Mouse (Mus musculus) heart, postnatal 36 days (tissue): Measurements from ENCODE around the gene Srgap1. TPM values are rescaled to one million over a fixed set of nuclear protein-coding genes. Genes with fewer than 3 reads are reported as not detected.

Experiments
- DNase-seq, 2 experiments: peaks; one replicate each; pipeline ENCODE4 v3.0.0; 2021 to 2022
- intact Hi-C: fragments of 180-260 bp; cut with DNase I; formaldehyde crosslinking; loops from one replicate; pipeline ENCODE4 v1.15.1; 2025
- total RNA-seq, 2 experiments: library from RNA; stranded (reverse); gene quantifications; 2 replicates each; pipeline ENCODE4 v1.2.3; 2021

Srgap1 gene
- total RNA-seq, 2 experiments from 2014 or later = 2.1 to 2.2 TPM

DNA sequence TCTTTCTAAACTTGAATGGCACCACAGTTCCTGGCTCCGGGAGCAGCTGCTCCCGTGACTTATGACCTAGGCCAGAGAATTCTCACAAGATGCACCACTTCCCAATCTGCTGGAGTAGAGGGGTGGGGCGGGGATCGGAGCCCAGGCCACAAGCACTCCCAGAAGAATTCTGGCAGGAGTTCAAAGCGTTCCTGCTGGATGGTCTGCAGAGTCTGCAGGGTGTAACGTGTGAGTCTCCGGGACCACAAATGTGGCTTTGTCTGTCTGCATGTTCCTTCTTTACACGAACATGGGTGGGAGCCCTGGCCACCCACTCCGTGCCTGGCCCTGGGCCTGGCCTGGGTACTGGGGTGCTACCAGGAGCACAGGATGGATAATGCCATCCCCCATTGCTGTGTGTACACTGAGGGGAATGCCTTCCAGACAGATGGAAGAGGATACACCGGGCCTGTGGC lies 28.5 kb downstream of the Srgap1 start:
- intact Hi-C loops = no loop called here
- peak; percentile 18 to 32 for DNase-seq

- intact Hi-C loops = no loop called here
- DNase-seq = no peak
Measured at GRCm38 (mm10) chr10:122017743-122018142, 29.4 kb downstream of the Srgap1 start.

- no peak for DNase-seq
- intact Hi-C loops = no loop called here
Measured at GRCm38 (mm10) chr10:122017063-122017462, 30.1 kb downstream of the Srgap1 start.

GRCm38 (mm10) chr10:122016631-122017030 lies 30.5 kb downstream of the Srgap1 start:
- DNase-seq = no peak
- intact Hi-C loops = no loop called here

- intact Hi-C loops = no loop called here
- no peak for DNase-seq
Measured at GRCm38 (mm10) chr10:122012321-122012720, 34.8 kb downstream of the Srgap1 start.

DNA sequence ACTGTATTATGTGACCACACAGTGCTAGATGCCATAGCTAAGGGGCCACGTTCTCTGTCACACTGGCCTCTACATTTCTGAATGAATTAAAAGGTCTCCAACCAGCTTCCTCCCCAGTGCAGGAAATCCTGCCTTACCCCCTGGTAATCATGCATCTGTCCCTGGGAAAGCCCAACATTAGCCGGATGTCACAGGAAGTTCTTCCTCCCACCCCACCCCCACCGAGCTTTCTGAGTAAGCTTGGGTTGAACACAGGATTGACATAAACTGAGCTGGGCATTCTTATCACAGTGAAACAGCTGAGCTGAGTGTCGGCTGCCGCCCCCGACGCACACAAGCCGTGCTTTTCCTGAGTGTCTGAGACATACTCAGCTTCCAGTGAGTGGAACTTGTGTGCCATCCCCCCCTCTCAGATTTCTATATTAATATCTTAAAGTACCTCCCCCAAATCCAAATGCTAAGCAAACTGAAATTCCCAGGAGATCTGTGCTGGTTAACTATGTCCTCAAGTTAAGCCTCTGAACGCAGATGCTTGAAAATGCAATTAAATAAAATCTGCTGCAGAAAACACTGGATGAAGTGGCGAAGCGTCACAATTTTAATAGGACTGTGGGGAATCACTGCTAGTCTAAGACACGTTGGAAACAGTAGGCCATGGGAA lies 38.3 kb downstream of the Srgap1 start:
- intact Hi-C loops = loop anchor here (2.0 kb wide), 1 partner anchor 38 kb away; the partner anchor contains the start of gene Srgap1
- peak; percentile 19 for DNase-seq

- DNase-seq = no peak
- intact Hi-C loops = loop anchor here (2.0 kb wide), 1 partner anchor 38 kb away; the partner anchor contains the start of gene Srgap1
Measured at GRCm38 (mm10) chr10:122008370-122008730, 38.8 kb downstream of the Srgap1 start.

DNA sequence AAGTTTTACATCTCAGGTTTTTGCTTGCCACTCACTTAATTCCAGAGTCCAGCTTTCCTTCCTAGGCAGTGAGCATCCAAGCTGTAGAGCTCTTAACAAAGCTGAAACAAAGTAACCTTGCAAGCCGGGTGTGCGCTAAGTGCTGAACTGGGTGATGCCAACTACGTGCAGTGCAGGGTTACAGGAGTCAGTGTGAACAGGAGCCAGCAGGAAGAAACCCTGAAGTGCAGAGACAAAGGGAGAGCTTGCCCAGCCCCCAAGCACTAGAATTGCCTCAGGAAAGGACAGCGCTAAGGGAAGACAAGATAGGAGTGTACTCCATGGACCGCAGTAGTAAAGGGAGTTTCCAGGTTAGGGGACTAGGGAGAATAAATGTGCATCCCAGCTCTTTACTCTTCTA lies 40.5 kb downstream of the Srgap1 start:
- DNase-seq = no peak
- intact Hi-C loops = no loop called here

DNA sequence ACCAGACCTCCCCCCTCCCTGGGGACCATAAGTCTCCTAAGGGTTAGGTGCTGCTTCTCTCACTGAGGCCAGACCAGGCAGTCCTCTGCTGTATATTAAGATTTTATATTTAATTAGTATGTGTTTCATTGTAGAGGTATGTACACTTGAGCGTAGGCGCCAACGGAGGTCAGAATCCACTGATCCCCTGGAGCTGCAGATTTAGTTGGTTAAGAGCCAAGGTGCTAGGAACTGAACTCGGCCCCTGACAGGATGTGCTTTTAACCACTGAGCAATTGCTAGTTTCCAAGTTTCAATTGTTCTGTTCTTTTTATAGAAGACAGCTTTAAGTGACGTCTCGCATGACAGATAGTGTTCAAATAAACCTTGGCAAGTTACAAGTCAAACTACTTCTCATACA lies 41.0 kb downstream of the Srgap1 start:
- no peak for DNase-seq
- intact Hi-C loops = no loop called here

GRCm38 (mm10) chr10:122005560-122005959 lies 41.6 kb downstream of the Srgap1 start:
- intact Hi-C loops = no loop called here
- no peak for DNase-seq

DNA sequence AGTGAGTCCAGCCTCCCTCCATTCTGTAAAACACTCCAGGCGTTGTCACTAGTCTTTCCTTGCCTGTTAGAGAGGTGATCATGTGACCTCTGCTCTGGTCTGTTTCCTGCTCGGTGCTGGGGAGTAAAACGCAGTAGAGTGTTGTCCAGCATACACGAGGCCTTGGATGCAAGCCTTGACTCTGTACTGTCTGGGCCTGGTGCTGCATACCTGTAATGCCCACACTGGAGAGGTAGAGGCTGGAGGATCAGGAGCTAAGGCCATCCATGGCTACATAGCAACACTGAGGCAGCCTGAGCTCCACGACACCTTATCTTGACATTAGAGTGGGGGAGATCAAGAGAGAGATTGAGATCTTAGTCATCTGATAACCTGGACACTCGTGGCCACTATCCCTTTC lies 44.2 kb downstream of the Srgap1 start:
- no peak for DNase-seq
- intact Hi-C loops = no loop called here

DNA sequence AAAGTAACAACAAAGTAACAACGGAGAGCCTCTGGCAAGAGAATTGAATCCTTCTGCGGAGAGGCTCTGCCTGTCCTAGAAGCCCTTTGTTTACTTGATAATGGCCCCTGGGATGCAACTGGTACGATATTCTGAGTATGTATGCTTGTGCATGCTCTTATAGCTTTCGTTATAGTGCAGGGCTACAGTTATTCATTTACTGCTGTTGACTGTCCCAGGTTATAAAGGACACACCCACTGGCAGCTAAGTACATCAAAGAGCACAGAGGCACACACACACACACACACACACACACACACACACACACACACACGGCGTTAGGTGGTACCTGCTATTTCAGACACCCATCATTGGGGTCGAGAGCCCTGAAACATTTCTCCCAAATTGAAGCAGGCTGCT lies 48.3 kb downstream of the Srgap1 start:
- intact Hi-C loops = no loop called here
- DNase-seq = no peak

GRCm38 (mm10) chr10:121996500-121996899 lies 50.6 kb downstream of the Srgap1 start:
- no peak for DNase-seq
- intact Hi-C loops = no loop called here

- intact Hi-C loops = no loop called here
Measured at GRCm38 (mm10) chr10:121995448-121995847, 51.7 kb downstream of the Srgap1 start.

GRCm38 (mm10) chr10:121994660-121995059 lies 52.5 kb downstream of the Srgap1 start:
- no peak for DNase-seq
- intact Hi-C loops = no loop called here

More at GRCm38 (mm10) chr10:121995448-121995847, 51.7 kb downstream of the Srgap1 start:
- no peak for DNase-seq

DNA sequence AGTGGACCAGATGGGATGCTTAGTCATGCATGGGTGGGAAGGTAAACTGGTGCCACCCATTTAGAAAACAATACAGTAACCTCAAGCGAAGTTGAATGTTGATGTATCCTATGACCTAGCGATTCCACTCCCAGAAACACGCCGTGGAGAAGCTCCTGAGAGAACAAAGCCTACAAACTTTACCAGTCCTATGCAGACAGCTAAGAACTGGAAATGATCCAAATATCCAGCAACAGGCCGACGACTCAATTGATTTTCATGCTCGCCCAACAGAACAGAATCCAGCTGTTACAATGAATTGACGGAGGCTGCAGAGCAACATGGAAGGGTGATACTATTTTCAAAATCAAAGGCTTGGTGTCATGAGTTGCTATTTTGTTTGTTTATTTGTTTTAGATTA lies 54.5 kb downstream of the Srgap1 start:
- DNase-seq = no peak
- intact Hi-C loops = no loop called here

DNA sequence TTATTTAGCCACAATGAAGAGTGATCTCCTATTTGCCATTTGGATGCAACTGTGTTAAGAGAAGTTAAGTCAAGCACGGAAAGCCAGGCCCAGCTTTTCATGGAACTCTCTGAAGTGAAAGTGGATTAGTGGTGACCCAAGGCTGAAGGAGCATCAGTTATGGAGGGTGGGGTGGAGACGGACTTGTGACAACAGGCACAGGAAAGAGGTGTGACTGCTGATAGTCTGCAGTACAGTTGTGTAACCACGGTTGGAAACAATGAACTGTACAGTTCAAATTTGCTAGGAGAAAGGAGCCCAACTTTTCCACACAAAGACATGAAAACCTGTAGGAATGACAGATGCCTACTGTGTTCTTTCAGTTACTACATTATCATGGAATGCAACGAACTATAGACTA lies 60.1 kb downstream of the Srgap1 start:
- intact Hi-C loops = no loop called here
- no peak for DNase-seq

DNA sequence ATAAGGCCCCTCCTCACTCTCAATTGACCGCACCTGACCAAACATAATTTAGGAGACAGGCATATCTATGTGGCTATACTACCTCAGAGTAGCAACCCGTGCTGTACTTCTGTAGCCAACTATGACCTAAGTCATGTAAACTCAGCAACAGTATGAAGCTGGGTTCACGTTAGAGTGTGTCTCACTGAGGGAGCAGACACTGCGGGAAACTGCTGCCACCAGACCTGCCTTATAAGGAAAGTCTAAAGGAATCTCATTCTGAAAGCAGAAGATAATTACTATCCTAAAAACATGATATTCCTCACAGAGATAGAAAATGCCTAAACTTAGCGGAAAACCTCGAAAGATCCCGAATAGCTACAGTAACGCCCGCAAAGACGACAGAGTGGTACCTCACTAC lies 62.2 kb downstream of the Srgap1 start:
- intact Hi-C loops = no loop called here
- no peak for DNase-seq

GRCm38 (mm10) chr10:121983993-121984610 lies 63.0 kb downstream of the Srgap1 start:
- intact Hi-C loops = no loop called here
- DNase-seq = peak; percentile 39 to 47

- no peak for DNase-seq
- intact Hi-C loops = no loop called here
Measured at GRCm38 (mm10) chr10:121975330-121975729, 71.8 kb downstream of the Srgap1 start.

DNA sequence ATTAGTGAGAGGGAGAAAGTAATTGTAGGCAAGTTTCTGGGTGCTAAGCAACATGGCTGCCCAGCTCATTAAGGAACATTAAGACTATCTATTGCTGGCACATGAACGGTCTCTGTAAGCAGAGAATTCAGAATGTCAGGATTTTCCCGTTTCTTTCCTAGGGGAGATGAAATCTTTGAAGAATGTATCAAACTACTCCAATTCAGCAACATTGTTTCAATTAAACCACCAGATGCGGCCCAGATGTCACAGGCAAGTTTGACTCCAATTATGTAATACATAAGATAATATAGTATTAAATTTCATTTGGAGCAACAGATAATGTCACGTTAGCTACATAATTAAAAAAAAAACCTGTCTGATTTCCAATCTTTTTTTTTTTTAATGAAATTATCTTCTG lies 72.5 kb downstream of the Srgap1 start:
- no peak for DNase-seq
- intact Hi-C loops = loop anchor here (5.0 kb wide), 1 partner anchor 73 kb away; the partner anchor contains the start of gene Srgap1

DNA sequence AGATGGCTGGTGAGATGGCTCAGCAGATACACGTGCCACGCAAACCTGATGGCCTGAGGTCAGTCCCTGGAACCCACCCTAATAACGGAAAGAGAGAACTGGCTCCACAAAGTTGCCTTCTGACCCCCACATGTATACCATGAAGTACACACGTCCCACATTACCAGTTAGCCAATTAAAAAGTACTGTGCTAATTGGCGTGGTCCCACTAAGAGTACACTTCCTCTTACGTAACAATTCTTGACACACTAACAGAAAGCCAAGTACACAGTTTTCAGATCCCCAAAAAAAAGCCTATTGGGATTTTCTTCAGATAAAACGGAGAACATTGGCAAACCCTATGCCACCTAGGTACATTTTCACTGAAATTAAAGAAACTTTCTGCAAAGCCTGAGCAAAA lies 73.8 kb downstream of the Srgap1 start:
- DNase-seq = no peak
- intact Hi-C loops = loop anchor here (5.0 kb wide), 1 partner anchor 74 kb away; the partner anchor contains the start of gene Srgap1
